Mouse (Mus musculus) left cerebral cortex, postnatal 10 days (tissue): ENCODE data around the gene Pdk2. TPM values are rescaled to one million over a fixed set of nuclear protein-coding genes. Genes with fewer than 3 reads are reported as not detected.

Experiments used
- total RNA-seq, 2 experiments: library from RNA; stranded (reverse); gene quantifications; 2 replicates each; pipeline ENCODE4 v1.2.3; 2021

Pdk2 gene
- total RNA-seq, 2 experiments from 2014 or later, result 43.8 to 50.6 TPM

Other genes starting within 250 kb of the Pdk2 start
- 10 to 100 TPM; 53.2 to 64.0 TPM for gene Col1a1, start 105.1 kb downstream of the Pdk2 start, total RNA-seq
- not detected for gene Hils1, start 73.8 kb downstream of the Pdk2 start, total RNA-seq
- gene Sgca, start 65.0 kb downstream of the Pdk2 start, total RNA-seq, result under 1 TPM in 1 of 2 experiments, not detected in 1; 0.41 TPM
- 100 to 1,000 TPM; 388 to 414 TPM for gene Ppp1r9b, start 50.3 kb downstream of the Pdk2 start, total RNA-seq
- gene Samd14, start 31.5 kb downstream of the Pdk2 start, total RNA-seq, result 10 to 100 TPM; 98.6 to 99.6 TPM
- 10 to 100 TPM; 13.6 to 16.2 TPM for gene Itga3, start 35.4 kb upstream of the Pdk2 start, total RNA-seq
- gene Dlx3, start 78.8 kb upstream of the Pdk2 start, total RNA-seq, result not detected
- not detected for gene Dlx4, start 104.9 kb upstream of the Pdk2 start, total RNA-seq
- gene Tac4, start 220.2 kb upstream of the Pdk2 start, total RNA-seq, result not detected